Mouse (Mus musculus) kidney, adult 18-20 months (tissue): Measurements from ENCODE around the gene Myt1l.

ENCODE experiments used
- DNase-seq: peaks from one replicate; pipeline ENCODE4 v3.0.0; 2021

Gene Myt1l

GRCm38 (mm10) chr12:29740346-29741025, 212.3 kb downstream of the Myt1l start:
- no peak for DNase-seq

GRCm38 (mm10) chr12:29741181-29741580, 213.0 kb downstream of the Myt1l start:
- DNase-seq = no peak

GRCm38 (mm10) chr12:29750604-29751128, 222.5 kb downstream of the Myt1l start:
- DNase-seq = no peak

GRCm38 (mm10) chr12:29755086-29755871, 227.1 kb downstream of the Myt1l start:
- no peak for DNase-seq

- no peak for DNase-seq
Observed at GRCm38 (mm10) chr12:29755872-29756265, 227.7 kb downstream of the Myt1l start.

- DNase-seq = no peak
Observed at GRCm38 (mm10) chr12:29760611-29761010, 232.4 kb downstream of the Myt1l start.

- no peak for DNase-seq
Observed at GRCm38 (mm10) chr12:29766158-29766557, 238.0 kb downstream of the Myt1l start.

- no peak for DNase-seq
Observed at GRCm38 (mm10) chr12:29771791-29772190, 243.6 kb downstream of the Myt1l start.

- no peak for DNase-seq
Observed at GRCm38 (mm10) chr12:29772401-29772800, 244.2 kb downstream of the Myt1l start.

GRCm38 (mm10) chr12:29778901-29779300, 250.7 kb downstream of the Myt1l start:
- DNase-seq = no peak

- no peak for DNase-seq
Observed at GRCm38 (mm10) chr12:29789319-29790050, 261.3 kb downstream of the Myt1l start.

GRCm38 (mm10) chr12:29790051-29790386, 261.8 kb downstream of the Myt1l start:
- DNase-seq = no peak

- DNase-seq = no peak
Observed at GRCm38 (mm10) chr12:29792998-29793397, 264.8 kb downstream of the Myt1l start.

- no peak for DNase-seq
Observed at GRCm38 (mm10) chr12:29795107-29795673, 267.0 kb downstream of the Myt1l start.

- no peak for DNase-seq
Observed at GRCm38 (mm10) chr12:29798595-29799391, 270.6 kb downstream of the Myt1l start.

- DNase-seq = no peak
Observed at GRCm38 (mm10) chr12:29806415-29806814, 278.2 kb downstream of the Myt1l start.

- DNase-seq = no peak
Observed at GRCm38 (mm10) chr12:29809569-29810185, 281.5 kb downstream of the Myt1l start.

- no peak for DNase-seq
Observed at GRCm38 (mm10) chr12:29815466-29815865, 287.3 kb downstream of the Myt1l start.

GRCm38 (mm10) chr12:29816130-29816529, 287.9 kb downstream of the Myt1l start:
- DNase-seq = no peak

GRCm38 (mm10) chr12:29816761-29817160, 288.6 kb downstream of the Myt1l start:
- DNase-seq = no peak

GRCm38 (mm10) chr12:29822216-29822615, 294.0 kb downstream of the Myt1l start:
- no peak for DNase-seq
